22 mouse cellular contexts compared by ENCODE assay signal in the genomic region with DNA sequence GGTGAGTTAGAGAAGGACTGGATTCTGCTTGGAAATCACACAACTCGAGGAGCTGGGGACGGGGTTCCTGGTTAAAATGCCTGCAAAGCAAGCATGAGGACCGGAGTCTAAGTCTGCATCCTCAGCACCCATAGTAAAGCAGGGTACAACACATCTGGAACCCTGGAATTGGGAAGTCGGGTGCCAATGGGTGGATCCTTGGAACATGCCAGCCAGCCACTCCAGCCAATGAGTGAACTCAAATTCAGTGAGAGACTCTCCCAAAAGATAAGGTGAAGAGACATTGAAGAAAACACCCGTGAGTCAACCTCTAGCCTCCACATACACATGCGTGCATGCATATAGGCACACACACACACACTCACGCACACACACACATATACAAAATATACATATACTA.
DNase-seq lines count a peak whose midpoint lies in the region; ATAC-seq and TF ChIP-seq lines count a peak whose summit lies in the region.
"Had no signal": no experiment of that assay in that cellular context is flagged by ENCODE, and none has a peak within 500 bp of the region (broad histone marks: within the 10 kb centered on the region; RNA-seq: fewer than 3 reads in every experiment).

No protein-coding gene starts in this region.

- TF ChIP-seq POLR2A in bone marrow, adult 2 months (IDR thresholded peaks at IDR 0.05; ENCODE audit: borderline replicate concordance, control insufficient read depth, low read depth, low read length): no peak

- no peaks in the 10 kb centered on the region for H3K27me3 ChIP-seq in kidney, embryonic 15.5 days
- no peaks in the 10 kb centered on the region for H3K27me3 ChIP-seq in liver, embryonic 13.5 days
- H3K27me3 ChIP-seq: embryonic facial prominence, embryonic 13.5 days; heart, embryonic 12.5 days; neural tube, embryonic 13.5 days had no signal

- no peak overlapping the region for H3K4me2 ChIP-seq in kidney, embryonic 15.5 days
- peak overlapping the region; percentile 71 for H3K4me2 ChIP-seq in liver, embryonic 13.5 days
- H3K4me2 ChIP-seq: embryonic facial prominence, embryonic 13.5 days; heart, embryonic 12.5 days; neural tube, embryonic 13.5 days had no signal

- H3K9me3 ChIP-seq in kidney, embryonic 15.5 days (replicated peaks): no peaks in the 10 kb centered on the region
- no peaks in the 10 kb centered on the region for H3K9me3 ChIP-seq in liver, embryonic 13.5 days (replicated peaks)
- H3K9me3 ChIP-seq: embryonic facial prominence, embryonic 13.5 days; forebrain, embryonic 10.5 days; heart, embryonic 12.5 days; hindbrain, embryonic 10.5 days; limb, embryonic 10.5 days; megakaryocyte, embryonic 14.5 days; neural tube, embryonic 13.5 days had no signal

- no peak for DNase-seq in gastrocnemius, adult 2 months
- DNase-seq in gastrocnemius, postnatal 25 days: no peak
- no peak for DNase-seq in kidney, adult 18-20 months
- no peak for DNase-seq in liver, embryonic 13.5 days
- no peak for DNase-seq in right cerebral cortex, postnatal 36 days (ENCODE audit: low spot score in 2 of 2)
- DNase-seq in layer of hippocampus, adult 11-12 months (ENCODE audit: low spot score): no peak
- DNase-seq: adrenal gland, adult 8-10 months; cerebellum, adult 11 months; gastrocnemius, postnatal 10 days; kidney, adult 11 months; layer of hippocampus, adult 9-11 months; midbrain, embryonic 14.5 days had no signal

- intact Hi-C loops in gastrocnemius, adult 2 months (cut with DNase I): no loop called here

- H3K9ac ChIP-seq in kidney, embryonic 15.5 days: no peak overlapping the region
- peak overlapping the region; percentile 71 for H3K9ac ChIP-seq in liver, embryonic 13.5 days
- H3K9ac ChIP-seq: embryonic facial prominence, embryonic 13.5 days; heart, embryonic 12.5 days; neural tube, embryonic 13.5 days had no signal

- peak overlapping the region; percentile 53; the same call in 1 of the 2 replicates for H3K27ac ChIP-seq in gastrocnemius, adult 2 months
- no peak overlapping the region for H3K27ac ChIP-seq in kidney, embryonic 15.5 days
- H3K27ac ChIP-seq in bone marrow, adult 2 months (ENCODE audit: control insufficient read depth, insufficient read depth, low read depth, low read length, poor library complexity): peak overlapping the region; percentile 62; the same call in 1 of the 2 replicates
- H3K27ac ChIP-seq in liver, embryonic 13.5 days: peak overlapping the region; percentile 94
- H3K27ac ChIP-seq: embryonic facial prominence, embryonic 13.5 days; forebrain, embryonic 10.5 days; hindbrain, embryonic 10.5 days; left cerebral cortex, adult 2 months; limb, embryonic 10.5 days; neural tube, embryonic 13.5 days had no signal

- 0 out of 2 replicates have a peak, but pooled peaks cover 8% of the 10 kb centered on the region for H3K36me3 ChIP-seq in kidney, embryonic 15.5 days
- no peaks in the 10 kb centered on the region for H3K36me3 ChIP-seq in liver, embryonic 13.5 days
- H3K36me3 ChIP-seq: embryonic facial prominence, embryonic 13.5 days; neural tube, embryonic 13.5 days had no signal

- 0 out of 2 replicates have a peak, but pooled peaks have one; percentile 35 for ATAC-seq in kidney, embryonic 15.5 days (replicated peaks; ENCODE audit: low FRiP score)
- ATAC-seq in liver, embryonic 13.5 days (ENCODE audit: low read depth): peak; percentile 62

- WGBS in kidney, embryonic 15.5 days: 91% methylated on average over 7 of the region's 7 CpGs
- 72% methylated on average over 7 of the region's 7 CpGs for WGBS in bone marrow, adult 2 months
- WGBS in liver, embryonic 13.5 days (ENCODE audit: insufficient replicate concordance): 63% methylated on average over 7 of the region's 7 CpGs

- peaks cover 43% of the 10 kb centered on the region for H3K4me1 ChIP-seq in kidney, embryonic 15.5 days
- peaks cover 14% of the 10 kb centered on the region for H3K4me1 ChIP-seq in bone marrow, adult 2 months (ENCODE audit: control insufficient read depth, insufficient read depth, low read length)
- H3K4me1 ChIP-seq in liver, embryonic 13.5 days (replicated peaks): peaks cover 70% of the 10 kb centered on the region

- H3K4me3 ChIP-seq in gastrocnemius, adult 2 months: no peak overlapping the region
- H3K4me3 ChIP-seq in kidney, embryonic 15.5 days (replicated peaks): no peak overlapping the region
- no peak overlapping the region for H3K4me3 ChIP-seq in bone marrow, adult 2 months (replicated peaks; ENCODE audit: control insufficient read depth, low read depth, low read length)
- no peak overlapping the region for H3K4me3 ChIP-seq in liver, embryonic 13.5 days (replicated peaks)
- H3K4me3 ChIP-seq: embryonic facial prominence, embryonic 13.5 days; forebrain, embryonic 10.5 days; heart, embryonic 12.5 days; hindbrain, embryonic 10.5 days; left cerebral cortex, adult 2 months; limb, embryonic 10.5 days; neural tube, embryonic 13.5 days had no signal

- TF ChIP-seq CTCF in gastrocnemius, adult 2 months (IDR thresholded peaks at IDR 0.05): no peak
- no peak for TF ChIP-seq CTCF in bone marrow, adult 2 months (IDR thresholded peaks at IDR 0.05; ENCODE audit: control insufficient read depth, insufficient read depth, low read length)
